Mouse (Mus musculus) splenic B cell, adult 2 months (primary cell): ENCODE measurements around the gene Tmem199.

Experiments
- DNase-seq: peaks from one replicate; pipeline ENCODE4 v3.0.0-alpha.2; 2011; ENCODE audit warnings: low read depth, low spot score
- H3K27me3 ChIP-seq: 2 replicates; pipeline ENCODE4 v1.6.1; 2012; ENCODE audit warnings: mild to moderate bottlenecking, low read length, moderate library complexity, mixed read lengths; ENCODE audit not compliant: control insufficient read depth, poor library complexity, insufficient read depth, severe bottlenecking
- H3K36me3 ChIP-seq: 2 replicates; pipeline ENCODE4 v1.6.1; 2012; ENCODE audit warnings: mild to moderate bottlenecking, low read length, moderate library complexity, mixed read lengths; ENCODE audit not compliant: control insufficient read depth, poor library complexity, insufficient read depth, severe bottlenecking

Gene Tmem199

DNA sequence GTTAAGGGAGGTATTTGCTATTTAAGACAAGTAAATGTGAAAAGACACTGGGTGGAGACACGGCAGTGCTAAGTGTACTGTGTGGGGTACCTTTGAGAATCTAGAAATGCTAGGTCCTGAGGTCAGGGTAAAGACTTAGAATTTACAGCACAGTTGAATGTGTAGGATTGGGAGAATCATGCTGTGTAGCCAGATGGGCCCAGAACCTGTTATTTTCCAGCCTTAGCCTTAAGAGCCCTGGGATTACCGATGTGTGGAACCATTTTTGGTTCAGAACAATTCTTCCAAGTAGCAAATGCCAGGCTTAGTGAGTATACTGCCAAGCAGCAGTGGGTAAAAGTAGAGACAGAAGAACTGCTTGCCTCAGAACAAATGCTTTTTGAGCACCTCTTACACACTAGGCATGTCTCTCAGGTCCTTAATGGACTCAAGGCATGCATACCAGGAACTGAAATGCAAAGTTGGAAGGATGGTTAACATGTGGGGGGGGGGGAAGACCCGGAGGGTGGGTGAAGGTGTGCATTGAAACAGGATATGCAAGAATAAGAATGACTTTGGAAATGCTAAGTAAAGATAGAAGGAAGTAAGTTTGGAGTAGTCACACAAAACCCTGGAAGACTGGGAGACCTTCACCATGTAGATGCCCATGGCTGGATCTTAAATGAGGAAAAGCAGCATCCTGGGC, 1.3 kb upstream of the Tmem199 start:
- no peaks in the 10 kb centered on the region; the same call in none of the 2 replicates for H3K36me3 ChIP-seq
- no peak for DNase-seq
- H3K27me3 ChIP-seq, result no peaks in the 10 kb centered on the region

DNA sequence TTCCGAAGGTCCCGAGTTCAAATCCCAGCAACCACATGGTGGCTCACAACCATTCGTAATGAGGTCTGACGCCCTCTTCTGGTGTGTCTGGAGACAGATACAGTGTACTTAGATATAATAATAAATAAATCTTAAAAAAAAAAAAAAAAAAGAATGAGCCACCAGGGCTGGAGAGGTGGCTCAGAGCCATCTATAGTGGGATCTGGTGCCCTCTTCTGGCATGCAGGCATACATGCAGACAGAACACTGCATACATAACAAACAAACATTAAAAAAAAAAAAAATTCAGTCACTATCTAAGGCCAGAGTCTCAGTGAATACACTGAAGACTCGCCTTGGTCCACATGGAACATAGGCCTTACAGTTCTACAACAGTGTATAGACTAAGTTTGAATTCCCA, 2.8 kb downstream of the Tmem199 start:
- DNase-seq, result peak; percentile 65
- Histone ChIP-seq H3K27me3 (no peaks in the 10 kb centered on the region), H3K36me3 (peaks cover 7% of the 10 kb centered on the region)

DNA sequence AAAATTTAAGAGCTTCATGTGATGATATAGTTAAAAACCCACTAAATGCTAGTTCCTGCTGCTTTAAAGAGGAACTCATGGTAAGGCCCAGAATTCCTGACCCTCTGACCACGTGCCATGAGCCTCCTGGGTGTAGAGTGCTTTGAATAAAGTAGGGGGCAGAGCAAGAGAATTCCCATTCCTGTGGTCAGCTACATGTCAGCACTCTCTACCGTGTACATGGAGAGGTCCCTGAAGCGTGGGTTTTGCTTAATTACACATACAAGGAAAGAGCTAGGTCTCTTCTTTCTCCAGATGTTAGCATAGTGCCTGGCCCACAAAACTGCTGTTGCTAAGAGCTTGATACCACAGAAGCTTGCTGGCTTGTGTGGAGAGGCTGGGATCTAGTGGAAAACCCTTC, 6.5 kb downstream of the Tmem199 start:
- no peak for DNase-seq
- Histone ChIP-seq H3K36me3 (peaks cover 7% of the 10 kb centered on the region), H3K27me3 (no peaks in the 10 kb centered on the region)

DNA sequence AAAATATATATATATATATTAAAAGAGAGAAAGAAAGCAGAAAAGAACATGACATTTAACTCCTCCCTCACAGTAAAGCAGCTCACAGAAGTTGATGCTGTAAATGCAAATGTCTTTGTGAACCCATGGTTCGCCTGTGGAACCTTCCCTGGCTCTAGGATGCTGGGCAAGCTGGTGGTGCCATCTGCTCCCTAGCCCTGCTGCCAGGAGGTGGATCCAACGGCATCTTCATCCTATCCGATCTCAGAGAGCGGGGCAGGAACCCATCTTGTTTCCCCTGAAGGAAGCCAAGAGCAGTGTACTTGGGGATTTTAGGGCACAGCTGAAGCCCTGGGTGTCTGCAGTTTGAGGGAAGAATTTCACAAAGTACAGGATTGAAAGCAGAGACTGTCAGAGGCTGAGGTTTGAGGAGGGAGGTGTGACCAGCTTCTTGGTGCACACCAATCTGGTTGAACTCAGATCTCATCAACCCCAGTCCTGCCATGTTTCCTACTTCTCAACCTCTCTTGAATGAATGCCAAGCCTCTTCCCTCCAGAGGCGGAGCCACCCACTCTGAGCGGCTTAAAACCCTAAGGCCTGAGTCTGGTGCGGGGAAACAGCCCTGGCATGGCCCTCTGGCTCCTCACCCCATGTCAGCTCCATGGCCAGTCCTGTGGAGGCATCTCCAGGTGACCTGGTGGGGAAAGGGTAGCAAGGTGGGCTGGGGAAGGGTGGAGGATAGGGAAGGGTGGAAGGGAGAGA, 8.9 kb downstream of the Tmem199 start, which contains the start of gene Sebox:
TSS of gene Sebox (plus strand) at position 539 of the 742 bp plus-strand sequence.
- no peak for DNase-seq
- H3K36me3 ChIP-seq, result peaks cover 7% of the 10 kb centered on the region
- no peaks in the 10 kb centered on the region for H3K27me3 ChIP-seq

DNA sequence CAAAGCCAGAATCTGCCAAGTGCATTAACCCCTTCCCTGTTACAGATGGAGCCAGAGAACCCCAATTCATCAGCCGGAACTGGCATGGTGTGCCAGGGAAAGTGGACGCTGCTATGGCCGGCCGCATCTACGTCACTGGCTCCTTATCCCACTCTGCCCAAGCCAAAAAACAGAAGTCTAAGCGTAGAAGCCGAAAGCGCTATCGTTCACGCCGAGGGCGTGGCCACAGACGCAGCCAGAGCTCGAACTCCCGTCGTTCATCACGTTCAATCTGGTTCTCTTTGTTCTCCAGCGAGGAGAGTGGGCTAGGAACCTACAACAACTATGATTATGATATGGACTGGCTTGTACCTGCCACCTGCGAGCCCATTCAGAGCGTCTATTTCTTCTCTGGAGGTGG, 10.4 kb downstream of the Tmem199 start:
- no peaks in the 10 kb centered on the region for H3K27me3 ChIP-seq
- H3K36me3 ChIP-seq, result no peaks in the 10 kb centered on the region; the same call in 1 of the 2 replicates
- DNase-seq, result no peak

DNA sequence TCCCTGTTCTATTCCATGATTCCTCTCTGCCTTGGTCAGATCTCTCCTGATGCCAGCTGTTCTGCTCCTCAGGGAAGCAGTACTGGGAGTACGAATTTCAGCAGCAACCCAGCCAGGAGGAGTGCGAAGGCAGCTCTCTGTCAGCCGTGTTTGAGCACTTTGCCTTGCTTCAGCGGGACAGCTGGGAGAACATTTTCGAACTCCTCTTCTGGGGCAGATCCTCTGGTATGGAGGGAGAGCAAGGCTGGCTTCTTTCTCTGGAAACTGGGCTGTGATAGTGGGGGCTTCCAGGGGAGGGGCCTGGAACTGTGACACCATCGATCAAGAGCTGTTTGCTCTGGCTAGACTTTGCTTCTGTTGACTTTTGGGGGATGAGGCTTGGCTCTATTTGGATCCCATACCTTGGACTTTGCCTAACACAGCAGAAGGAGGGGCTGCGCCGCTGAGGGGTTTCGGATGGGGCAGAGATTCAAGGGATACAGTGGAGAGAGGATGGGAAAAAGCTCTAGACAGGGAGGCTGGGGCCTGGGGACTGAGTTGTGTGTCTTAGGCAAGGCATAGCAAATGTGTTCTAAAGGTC, 11.3 kb downstream of the Tmem199 start:
- Histone ChIP-seq H3K36me3 (no peaks in the 10 kb centered on the region), H3K27me3 (no peaks in the 10 kb centered on the region)

DNA sequence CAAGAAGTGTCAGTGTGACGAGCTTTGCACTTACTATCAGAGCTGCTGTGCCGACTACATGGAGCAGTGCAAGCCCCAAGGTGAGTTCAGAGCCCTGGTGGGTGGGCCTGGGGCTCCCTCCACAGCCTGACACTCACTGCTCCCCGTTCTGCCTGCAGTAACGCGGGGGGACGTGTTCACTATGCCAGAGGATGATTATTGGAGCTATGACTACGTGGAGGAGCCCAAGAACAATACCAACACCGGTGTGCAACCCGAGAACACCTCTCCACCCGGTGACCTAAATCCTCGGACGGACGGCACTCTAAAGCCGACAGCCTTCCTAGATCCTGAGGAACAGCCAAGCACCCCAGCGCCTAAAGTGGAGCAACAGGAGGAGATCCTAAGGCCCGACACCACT, 12.4 kb downstream of the Tmem199 start:
- H3K36me3 ChIP-seq, result no peaks in the 10 kb centered on the region
- no peaks in the 10 kb centered on the region for H3K27me3 ChIP-seq
- no peak for DNase-seq

More for the DNA sequence above, 11.3 kb downstream of the Tmem199 start:
- no peak for DNase-seq

DNA sequence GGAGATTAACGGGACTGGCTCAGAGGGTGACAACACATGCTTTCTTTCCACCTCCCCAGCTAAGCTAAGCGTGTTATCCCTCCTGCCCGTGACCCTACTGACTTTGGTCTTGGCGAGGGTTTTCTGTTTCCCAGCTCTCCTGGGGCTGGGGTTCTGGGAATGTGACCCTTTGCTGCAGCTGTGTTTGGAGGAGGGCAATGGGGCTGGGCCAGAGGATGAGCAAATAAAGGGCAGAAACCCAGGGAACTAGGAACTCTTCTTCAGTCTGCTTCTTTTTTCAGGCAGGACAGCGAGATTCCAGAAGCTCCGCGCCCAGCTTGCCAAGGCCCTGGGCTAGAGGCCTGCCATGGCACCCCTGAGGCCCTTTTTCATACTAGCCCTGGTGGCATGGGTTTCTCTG, 13.0 kb downstream of the Tmem199 start, which contains the start of gene Vtn:
TSS of gene Vtn (plus strand) at position 88 of the 400 bp plus-strand sequence.
- Histone ChIP-seq H3K27me3 (no peaks in the 10 kb centered on the region), H3K36me3 (no peaks in the 10 kb centered on the region)
- no peak for DNase-seq

DNA sequence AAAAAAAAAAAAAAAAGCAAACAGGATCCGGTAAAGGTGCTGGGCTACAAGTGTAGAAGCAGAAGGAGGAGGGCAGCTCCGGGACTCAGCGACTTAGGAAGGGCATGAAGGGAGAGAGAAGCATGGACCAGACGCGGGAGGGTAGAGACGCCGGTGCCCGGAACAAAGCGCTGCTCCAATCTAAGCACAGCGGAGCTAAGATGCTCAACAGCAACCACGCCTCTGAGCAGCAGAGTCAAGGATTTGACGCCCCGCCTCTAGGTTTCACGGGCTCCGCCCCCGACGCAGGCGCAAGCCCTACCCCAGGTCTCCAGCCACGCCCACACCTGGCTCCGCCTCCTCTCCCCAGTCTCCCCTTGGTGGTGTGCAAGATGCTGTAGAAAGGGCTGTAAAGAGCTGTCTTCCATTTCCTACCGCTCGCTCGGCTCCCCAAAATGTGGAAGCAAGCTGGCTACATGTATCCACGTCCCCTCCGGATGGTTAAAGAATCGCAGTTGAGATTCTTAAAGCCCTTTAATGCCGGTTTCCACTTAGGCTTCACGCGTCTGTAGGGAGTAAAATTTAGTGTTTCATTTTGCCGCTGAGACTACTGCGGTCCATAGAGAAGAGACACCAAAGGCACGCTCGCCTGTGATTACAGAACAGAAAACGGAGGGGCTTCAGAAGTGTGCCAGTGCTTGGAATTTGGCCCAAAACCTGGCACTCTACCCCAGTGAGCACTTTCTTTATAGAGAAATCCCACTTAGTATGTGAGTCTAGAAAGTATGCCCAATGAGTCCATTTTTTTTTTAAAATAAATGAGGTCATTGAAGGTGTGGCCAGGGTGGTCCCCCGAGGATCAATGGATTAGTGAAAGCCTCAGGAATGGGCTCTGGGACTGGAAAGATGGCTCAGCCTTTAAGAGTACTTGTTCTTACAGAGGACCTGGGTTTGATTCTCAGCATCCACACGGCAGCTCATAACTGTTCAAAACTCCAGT, 14.1 kb downstream of the Tmem199 start, which contains the start of gene Sarm1:
TSS of gene Sarm1 (minus strand) at position 211 of the 979 bp plus-strand sequence.
- H3K36me3 ChIP-seq, result no peaks in the 10 kb centered on the region
- DNase-seq, result peak; percentile 97

DNA sequence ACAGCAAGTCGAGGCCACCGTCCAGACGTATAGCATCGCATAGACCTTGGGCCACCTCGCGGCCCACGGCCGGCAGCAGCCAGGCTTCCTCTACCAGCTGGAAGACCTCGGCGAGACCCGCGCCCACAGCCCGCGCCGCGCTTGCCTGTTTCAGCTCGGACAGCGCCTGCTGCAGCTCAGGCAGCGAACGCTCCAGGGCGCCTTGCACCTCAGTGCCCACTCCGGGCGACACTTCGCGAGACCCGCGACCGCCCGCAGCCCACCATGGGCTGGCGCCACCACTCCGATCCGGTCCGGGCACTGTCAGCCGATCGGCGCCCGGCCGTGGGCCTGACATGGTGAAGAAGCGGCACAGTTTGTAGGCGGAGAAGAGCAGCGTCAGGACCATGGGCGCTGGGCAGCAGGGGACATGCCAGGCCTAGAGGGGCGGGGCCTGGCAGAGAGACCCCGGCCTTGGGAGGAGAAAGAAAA, 14.9 kb downstream of the Tmem199 start:
- Histone ChIP-seq H3K36me3 (no peaks in the 10 kb centered on the region), H3K27me3 (no peaks in the 10 kb centered on the region)
- peak; percentile 30 for DNase-seq

More for the DNA sequence above, 14.1 kb downstream of the Tmem199 start, which contains the start of gene Sarm1:
- no peaks in the 10 kb centered on the region for H3K27me3 ChIP-seq

DNA sequence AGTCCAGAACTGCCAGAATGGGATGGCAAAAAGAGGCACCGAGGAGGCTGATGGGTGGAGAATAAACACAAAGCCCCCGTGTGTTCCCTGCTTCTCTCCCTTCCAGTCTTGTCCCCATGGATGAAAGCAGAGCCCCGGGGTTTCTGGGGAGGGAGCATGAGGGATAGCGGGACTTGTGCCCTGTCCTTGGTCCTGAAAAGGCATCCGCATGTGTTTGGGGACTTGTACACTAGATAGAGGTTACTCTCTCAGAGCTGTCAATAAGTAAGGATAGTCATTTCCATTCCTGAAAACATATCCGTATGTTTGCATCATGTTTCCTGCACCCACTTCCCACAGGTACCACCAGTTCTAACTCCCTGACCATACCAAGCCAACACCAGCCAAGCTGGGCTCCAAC, 16.1 kb downstream of the Tmem199 start:
- Histone ChIP-seq H3K36me3 (no peaks in the 10 kb centered on the region), H3K27me3 (no peaks in the 10 kb centered on the region)
- peak; percentile 50 for DNase-seq

DNA sequence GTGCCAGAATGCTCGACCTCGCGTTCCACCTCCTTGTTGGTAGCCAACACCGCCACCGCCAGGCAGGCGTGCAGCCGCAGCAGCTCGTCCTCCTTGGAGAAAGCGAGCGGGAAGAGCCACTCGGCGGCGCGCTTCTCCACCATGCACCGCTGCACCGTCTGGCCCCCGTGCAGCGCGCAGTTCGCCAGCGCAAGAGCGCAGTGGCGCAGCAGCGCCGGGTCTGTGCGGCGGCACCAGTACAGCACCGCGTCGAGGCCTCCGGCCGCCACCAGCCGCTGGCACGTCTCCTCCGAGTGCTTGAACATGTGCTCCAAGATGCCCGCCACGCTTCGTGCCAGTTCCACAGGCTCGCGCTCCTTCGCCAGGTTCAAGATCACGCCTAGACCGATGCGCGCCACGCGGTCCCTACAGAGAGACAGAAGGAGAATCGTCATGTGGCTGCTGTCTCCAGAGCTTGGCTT, 21.2 kb downstream of the Tmem199 start:
- H3K36me3 ChIP-seq, result no peaks in the 10 kb centered on the region
- H3K27me3 ChIP-seq, result no peaks in the 10 kb centered on the region
- DNase-seq, result no peak

DNA sequence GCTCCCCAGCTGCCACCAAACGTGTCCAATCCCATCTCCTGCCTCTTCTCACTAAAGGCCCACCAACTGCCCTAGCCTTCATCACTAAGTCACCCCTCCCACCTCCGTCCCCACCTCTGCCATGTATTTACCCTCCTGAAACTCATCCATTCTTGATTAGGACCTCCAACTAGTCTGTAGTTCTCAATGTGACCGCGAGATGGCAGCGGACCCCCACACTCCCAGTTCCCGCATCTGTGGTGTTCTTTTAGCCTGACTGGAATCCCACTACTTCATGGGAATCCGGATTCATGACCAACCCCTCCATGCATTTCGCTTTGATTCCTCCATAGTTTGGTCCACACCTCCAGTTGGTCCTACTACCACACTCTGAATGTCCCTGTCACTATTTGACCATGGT, 23.8 kb downstream of the Tmem199 start:
- Histone ChIP-seq H3K27me3 (no peaks in the 10 kb centered on the region), H3K36me3 (no peaks in the 10 kb centered on the region; the same call in 1 of the 2 replicates)
- DNase-seq, result peak; percentile 70

DNA sequence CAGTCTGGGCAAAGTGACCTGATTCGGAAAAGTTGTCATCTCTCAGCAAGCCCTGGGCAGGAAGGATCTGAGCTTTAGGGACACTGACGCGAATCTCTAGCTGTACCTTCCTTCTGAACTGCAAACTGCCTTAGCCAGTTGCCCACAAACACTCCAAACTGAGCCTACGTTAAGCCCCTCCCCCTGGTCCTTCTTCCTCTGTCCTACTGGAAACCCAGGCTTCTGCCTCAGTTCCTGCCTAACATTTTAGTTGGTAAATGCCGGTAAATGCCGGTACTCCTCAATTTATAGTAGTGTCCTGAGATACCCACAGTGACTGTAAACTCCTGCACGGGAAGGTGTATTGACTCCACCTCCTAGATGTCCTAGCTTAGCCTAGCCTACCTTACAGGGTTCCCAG, 28.3 kb downstream of the Tmem199 start:
- Histone ChIP-seq H3K27me3 (no peaks in the 10 kb centered on the region), H3K36me3 (no peaks in the 10 kb centered on the region; the same call in 1 of the 2 replicates)

More for the DNA sequence above, 28.3 kb downstream of the Tmem199 start:
- DNase-seq, result no peak
